Mouse (Mus musculus) CH12.LX (cell line): ENCODE measurements around the gene Limk2. TPM values are rescaled to one million over a fixed set of nuclear protein-coding genes. Genes with fewer than 3 reads are reported as not detected.

Source experiments
- DNase-seq: peaks from one replicate; pipeline ENCODE4 v3.0.0-alpha.2; 2013; ENCODE audit errors: extremely low read depth
- H3K27ac ChIP-seq: 2 replicates; pipeline ENCODE4 v1.5.1; 2012; ENCODE audit warnings: low read depth, mild to moderate bottlenecking, control low read depth, moderate library complexity; ENCODE audit not compliant: insufficient read depth
- H3K27me3 ChIP-seq: replicated peaks from 2 replicates; pipeline ENCODE3; 2012; ENCODE audit warnings: inconsistent platforms
- H3K36me3 ChIP-seq, 2 experiments: replicated peaks in 1 of 2; 2 replicates each; pipeline versions ENCODE3 to v1.6.1; 2012; ENCODE audit warnings: inconsistent platforms in 1 of 2, low read length in 1 of 2, mild to moderate bottlenecking in 1 of 2, mixed read lengths in 1 of 2, moderate library complexity in 1 of 2; ENCODE audit not compliant: control insufficient read depth in 1 of 2, insufficient read depth in 1 of 2
- H3K4me1 ChIP-seq, 2 experiments: 2 replicates each; pipeline ENCODE4 v1.6.1; 2012; ENCODE audit warnings: inconsistent platforms in 1 of 2, moderate library complexity in 1 of 2; ENCODE audit not compliant: insufficient read depth in 2 of 2, control insufficient read depth in 1 of 2
- H3K4me2 ChIP-seq: 2 replicates; pipeline ENCODE4 v1.6.1; 2012; ENCODE audit warnings: low read depth, mild to moderate bottlenecking, control low read depth; ENCODE audit not compliant: poor library complexity, insufficient read depth, severe bottlenecking
- H3K4me3 ChIP-seq, 3 experiments: fragments of 150-350 bp in 1 of 3; sonication (generic) in 1 of 3; replicated peaks in 1 of 3; 2 replicates each; pipeline versions ENCODE3 to v1.5.1; 2011 to 2012; ENCODE audit warnings: low read depth in 2 of 3, low read length in 2 of 3, mild to moderate bottlenecking in 2 of 3, moderate library complexity in 2 of 3, control low read depth in 1 of 3, improper control_type of control experiment in 1 of 3, inconsistent platforms in 1 of 3, mixed read lengths in 1 of 3; ENCODE audit not compliant: poor library complexity in 1 of 3
- H3K79me2 ChIP-seq: replicated peaks from 2 replicates; pipeline ENCODE4 v1.6.1; 2012; ENCODE audit warnings: mild to moderate bottlenecking, moderate library complexity; ENCODE audit not compliant: control insufficient read depth, poor library complexity, insufficient read depth, severe bottlenecking; ENCODE audit errors: extremely low read depth
- H3K9ac ChIP-seq: 2 replicates; pipeline ENCODE4 v1.6.1; 2012; ENCODE audit warnings: low read depth, mild to moderate bottlenecking, control low read depth, moderate library complexity; ENCODE audit not compliant: insufficient read depth
- H3K9me3 ChIP-seq: replicated peaks from 2 replicates; pipeline ENCODE3; 2012; ENCODE audit warnings: low read length, inconsistent platforms, mixed read lengths
- BHLHE40 ChIP-seq: IDR thresholded peaks from 2 replicates; pipeline ENCODE4 v1.6.1; 2011; ENCODE audit warnings: mild to moderate bottlenecking, low read depth, low read length, improper control_type of control experiment
- CTCF ChIP-seq, 2 experiments: IDR thresholded peaks in 1 of 2; conservative IDR thresholded peaks in 1 of 2; 2 replicates each; pipeline ENCODE4 v1.5.1; 2011 to 2012; ENCODE audit warnings: low read depth in 2 of 2, low read length in 2 of 2, improper control_type of control experiment in 1 of 2, inconsistent platforms in 1 of 2, mild to moderate bottlenecking in 1 of 2, moderate library complexity in 1 of 2
- ETS1 ChIP-seq: conservative IDR thresholded peaks from 2 replicates; pipeline ENCODE4 v1.6.1; 2012; ENCODE audit warnings: low read depth, mild to moderate bottlenecking, inconsistent platforms, low read length, improper control_type of control experiment, moderate library complexity
- KAT2A ChIP-seq: IDR thresholded peaks from 2 replicates; pipeline ENCODE4 v1.6.1; 2012; ENCODE audit warnings: low read length, improper control_type of control experiment, inconsistent platforms; ENCODE audit not compliant: insufficient replicate concordance
- MYC ChIP-seq: IDR thresholded peaks from 2 replicates; pipeline ENCODE4 v1.6.1; 2011; ENCODE audit warnings: low read depth, mild to moderate bottlenecking, improper control_type of control experiment, low read length
- RAD21 ChIP-seq: IDR thresholded peaks from 2 replicates; pipeline ENCODE4 v1.6.1; 2011; ENCODE audit warnings: low read depth, mild to moderate bottlenecking, low read length, improper control_type of control experiment, moderate library complexity
- RCOR1 ChIP-seq: conservative IDR thresholded peaks from 2 replicates; pipeline ENCODE4 v1.6.1; 2012; ENCODE audit warnings: low read depth, mild to moderate bottlenecking, inconsistent platforms, low read length, improper control_type of control experiment
- SMC3 ChIP-seq: IDR thresholded peaks from 2 replicates; pipeline ENCODE4 v1.6.1; 2011; ENCODE audit warnings: low read depth, low read length, improper control_type of control experiment
- UBTF ChIP-seq: IDR thresholded peaks from 2 replicates; pipeline ENCODE4 v1.6.1; 2012; ENCODE audit warnings: low read depth, mild to moderate bottlenecking, inconsistent platforms, low read length, improper control_type of control experiment, moderate library complexity
- ZMIZ1 ChIP-seq: IDR thresholded peaks from 2 replicates; pipeline ENCODE4 v1.6.1; 2012; ENCODE audit warnings: low read depth, mild to moderate bottlenecking, inconsistent platforms, low read length, improper control_type of control experiment
- ZNF384 ChIP-seq: IDR thresholded peaks from 2 replicates; pipeline ENCODE4 v1.6.1; 2012; ENCODE audit warnings: low read depth, low read length, improper control_type of control experiment, inconsistent platforms
- dilution Hi-C: fragments of 300-500 bp; cut with MboI; formaldehyde crosslinking; loops from 2 replicates; pipeline ENCODE4 v1.14.3; 2020; ENCODE audit warnings: low sequenced_read_pairs; ENCODE audit not compliant: extremely low pct_unique_long_range_greater_than_20kb, extremely low pct_ligation_motif_present
- in situ Hi-C: fragments of 300-500 bp; cut with MboI; formaldehyde crosslinking; loops from 3 replicates; pipeline ENCODE4 v1.14.3; 2019; ENCODE audit warnings: low sequenced_read_pairs, low pct_ligation_motif_present, low pct_unique_long_range_greater_than_20kb, mixed read lengths
- polyA plus RNA-seq: library from polyadenylated mRNA; unstranded; fragments of >175 nt; gene quantifications from 2 replicates; pipeline ENCODE4 v1.2.1, GENCODE M21; 2012; ENCODE audit warnings: low read depth; ENCODE audit not compliant: insufficient read length
- total RNA-seq, 2 experiments: library from RNA; depleted of rRNA; stranded (reverse); fragments of 300-350 nt in 1 of 2; fragments of >200 nt in 1 of 2; gene quantifications; 2 replicates each; pipeline ENCODE4 v1.2.3; 2012 to 2014

The Limk2 gene
- total and polyA plus RNA-seq, 3 experiments: 41.5 to 64.0 (median 46.1) TPM

DNA sequence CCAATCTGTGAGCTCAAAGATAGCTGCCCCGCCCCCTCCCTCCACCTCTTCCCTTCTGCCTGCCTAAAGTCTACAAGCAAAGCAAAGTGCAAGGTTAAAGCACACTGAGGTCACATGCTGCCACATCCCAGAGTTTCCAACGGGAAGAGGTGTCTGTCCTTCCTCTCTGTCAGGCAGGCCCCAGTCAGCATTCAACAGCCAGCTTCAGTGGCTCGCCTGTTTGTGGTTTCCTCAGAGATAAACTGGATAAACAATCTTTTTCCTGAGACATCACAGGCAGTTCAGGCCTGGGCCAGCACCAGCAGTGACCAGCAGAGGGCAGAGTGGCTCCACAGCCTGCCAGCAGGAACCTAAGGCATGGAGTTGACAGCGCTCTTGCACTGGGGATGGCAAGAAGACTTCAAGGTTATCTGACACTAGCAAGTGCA is 22.0 kb downstream of the Limk2 start:
- Histone ChIP-seq H3K4me2 (no peak overlapping the region), H3K79me2 (peaks cover 4% of the 10 kb centered on the region; the same call in 1 of the 2 replicates), H3K4me1 (no peaks in the 10 kb centered on the region), H3K9ac (no peak overlapping the region), H3K9me3 (peaks cover 13% of the 10 kb centered on the region), H3K27me3 (no peaks in the 10 kb centered on the region), H3K4me3 (no peak overlapping the region), H3K36me3 (peaks cover 40 to 84% of the 10 kb centered on the region in 2 experiments), H3K27ac (no peak overlapping the region)
- TF ChIP-seq ETS1 (no peak), CTCF (conservative IDR thresholded peaks at IDR 0.05 in 1 of 2, IDR thresholded peaks at IDR 0.05 in 1 of 2; ENCODE audit: low read depth in 2 of 2, low read length in 2 of 2) (peak; percentile 76 to 93), RAD21 (peak; percentile 81), SMC3 (peak; percentile 87)
- dilution Hi-C loops (no loop called here), in situ Hi-C loops (no loop called here)
- peak; percentile 70 for DNase-seq

DNA sequence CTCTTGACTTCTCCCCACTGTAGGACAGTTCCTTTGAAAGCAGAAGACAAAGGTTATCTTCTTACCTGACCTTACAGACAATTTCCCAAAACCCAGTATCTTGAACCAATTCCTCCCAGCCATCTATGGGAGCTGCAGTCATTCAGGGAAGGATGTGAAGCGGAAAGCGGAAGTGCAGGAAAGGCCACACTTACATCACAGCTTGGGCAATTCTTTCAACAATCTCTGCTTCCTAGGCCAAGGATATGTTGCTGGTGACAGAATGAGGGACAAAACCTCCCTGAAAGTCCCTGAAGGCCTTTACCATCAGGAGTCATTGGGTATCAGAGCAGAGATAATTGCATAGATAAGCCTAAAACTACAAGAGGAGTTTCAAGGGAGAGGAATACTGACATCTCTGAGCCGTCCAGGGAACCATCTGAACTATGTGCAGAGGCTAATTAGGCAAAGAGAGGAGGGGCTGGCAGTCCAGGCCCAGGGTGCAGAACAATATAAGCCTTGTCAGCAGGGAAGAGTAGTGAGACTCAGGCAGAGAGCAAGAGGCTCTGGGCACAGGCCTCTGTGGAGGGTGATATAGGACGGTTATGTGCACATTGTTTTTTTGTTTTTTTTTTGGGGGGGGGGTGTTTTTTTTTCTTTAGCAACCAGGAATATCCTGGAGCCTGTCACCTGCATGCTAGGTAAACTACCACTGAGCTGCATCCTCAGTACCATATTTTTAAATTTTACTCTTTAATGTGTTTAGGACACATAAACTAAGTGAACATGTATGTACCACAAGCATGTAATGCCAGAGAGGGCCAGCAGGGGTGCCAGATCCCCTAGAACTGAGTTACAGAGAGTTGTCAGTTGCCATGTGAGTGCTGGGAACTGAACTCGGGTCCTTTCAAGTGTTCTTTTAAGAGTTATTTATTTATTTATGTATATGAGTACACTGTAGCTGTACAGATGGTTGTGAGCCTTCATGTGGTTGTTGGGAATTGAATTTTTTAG is 26.1 kb downstream of the Limk2 start:
- peak; percentile 16 to 24; a peak in 2 of 4 replicates for TF ChIP-seq CTCF (conservative IDR thresholded peaks at IDR 0.05 in 1 of 2, IDR thresholded peaks at IDR 0.05 in 1 of 2; ENCODE audit: low read depth in 2 of 2, low read length in 2 of 2)
- TF ChIP-seq SMC3: no peak
- TF ChIP-seq MYC: no peak
- no peak for TF ChIP-seq ZMIZ1
- no peak overlapping the region for H3K9ac ChIP-seq
- no peak overlapping the region for H3K4me3 ChIP-seq
- no peak for DNase-seq
- H3K27ac ChIP-seq: no peak overlapping the region
- H3K9me3 ChIP-seq: peaks cover 13% of the 10 kb centered on the region
- in situ Hi-C loops (no loop called here), dilution Hi-C loops (no loop called here)
- peaks cover 0 to 8% of the 10 kb centered on the region in 2 experiments; a peak in 1 of 4 replicates for H3K4me1 ChIP-seq
- no peaks in the 10 kb centered on the region for H3K79me2 ChIP-seq
- H3K27me3 ChIP-seq: no peaks in the 10 kb centered on the region
- H3K36me3 ChIP-seq: peaks cover 45 to 89% of the 10 kb centered on the region in 2 experiments
- no peak overlapping the region for H3K4me2 ChIP-seq

DNA sequence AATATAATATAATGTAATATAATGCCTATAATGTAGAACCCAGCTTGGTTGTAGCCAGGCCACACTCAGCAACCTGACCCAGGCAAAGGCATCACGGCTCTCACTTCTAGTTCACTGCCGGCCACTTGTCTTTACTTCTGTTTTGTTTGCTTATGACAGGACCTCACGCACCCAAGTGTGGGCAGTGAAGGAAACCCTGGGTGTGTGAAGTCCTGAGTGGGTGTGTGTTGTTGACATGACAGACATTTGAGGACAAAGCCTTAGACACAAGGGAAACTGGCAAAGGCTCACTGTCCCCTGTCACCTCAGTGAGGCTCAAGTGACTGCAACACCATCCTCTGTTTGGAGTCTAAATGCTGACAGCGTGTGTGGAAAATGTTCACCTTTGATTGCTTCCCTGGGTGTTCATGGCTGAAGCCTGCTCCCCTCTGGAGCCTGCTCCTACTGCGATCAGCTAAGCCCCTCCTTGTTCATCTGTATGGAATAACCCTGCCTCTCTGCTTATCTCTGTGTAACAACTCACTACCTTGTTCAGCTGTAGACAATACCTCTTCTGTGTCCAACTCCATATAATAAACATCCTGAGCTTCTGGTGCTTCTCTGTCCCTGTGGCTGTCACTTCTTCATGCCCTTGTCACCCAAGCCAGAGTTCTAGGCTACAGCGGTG is 27.7 kb downstream of the Limk2 start:
- DNase-seq: no peak
- Histone ChIP-seq H3K4me3 (no peak overlapping the region), H3K36me3 (peaks cover 47 to 84% of the 10 kb centered on the region in 2 experiments), H3K4me1 (peaks cover 0 to 8% of the 10 kb centered on the region in 2 experiments; a peak in 1 of 4 replicates), H3K4me2 (no peak overlapping the region), H3K27me3 (no peaks in the 10 kb centered on the region), H3K9ac (no peak overlapping the region), H3K79me2 (no peaks in the 10 kb centered on the region), H3K27ac (no peak overlapping the region), H3K9me3 (peaks cover 13% of the 10 kb centered on the region)
- in situ Hi-C loops (no loop called here), dilution Hi-C loops (no loop called here)
- TF ChIP-seq BHLHE40 (no peak), RCOR1 (no peak), ZNF384 (no peak), KAT2A (no peak), CTCF (conservative IDR thresholded peaks at IDR 0.05 in 1 of 2, IDR thresholded peaks at IDR 0.05 in 1 of 2; ENCODE audit: low read depth in 2 of 2, low read length in 2 of 2) (no peak), UBTF (no peak)
